Mouse (Mus musculus): ENCODE data around the gene Fry. TPM values are rescaled to one million over a fixed set of nuclear protein-coding genes. Genes with fewer than 3 reads are reported as not detected.
A peak's percentile ranks its signal among the peaks of the same experiment; 100 is the strongest.

Fry gene
- polyA plus RNA-seq, 1 experiment from 2014 or later: 5.5 TPM

DNA sequence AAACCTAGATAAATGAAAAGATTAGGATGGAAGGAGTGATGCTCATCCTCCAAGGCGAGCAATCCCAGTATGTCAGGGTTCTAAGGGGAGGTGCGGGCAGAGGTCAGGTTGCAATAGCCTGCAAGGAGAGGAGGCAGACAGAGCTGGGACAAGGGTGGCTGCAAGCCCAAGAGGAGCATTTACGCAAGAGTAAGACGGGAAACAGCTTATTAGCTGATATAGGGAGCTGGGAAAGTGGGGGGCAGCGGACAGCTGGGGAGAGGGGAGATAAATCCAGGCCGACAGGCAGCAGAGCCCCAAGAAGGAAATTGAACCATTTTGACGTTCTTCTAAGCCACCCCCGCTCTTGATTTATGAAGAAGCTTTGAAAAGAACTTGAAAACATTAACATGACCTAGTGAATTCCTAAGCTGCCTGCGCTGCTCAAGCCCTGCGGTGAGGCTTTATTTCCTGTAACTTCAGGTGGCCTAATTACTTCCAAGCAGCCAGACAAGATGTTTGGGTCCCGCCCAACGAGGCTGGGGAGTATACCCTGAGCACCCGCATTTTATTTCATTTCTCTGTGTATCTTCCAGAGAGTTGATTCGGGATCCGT, 291.1 kb downstream of the Fry start:
- no peak for ATAC-seq
- H3K4me3 ChIP-seq (ENCODE audit: low read depth, low read length): no peak overlapping the region
- no peak for TF ChIP-seq CTCF (IDR thresholded peaks at IDR 0.05; ENCODE audit: low read depth)
- no peaks in the 10 kb centered on the region; the same call in 1 of the 2 replicates for H3K36me3 ChIP-seq (ENCODE audit: control insufficient read depth, insufficient read depth)
- WGBS: 47% methylated on average over 15 of the region's 15 CpGs
- H3K9ac ChIP-seq (ENCODE audit: low read depth, low read length): no peak overlapping the region
- H3K27me3 ChIP-seq (replicated peaks; ENCODE audit: control insufficient read depth, insufficient read depth, low read length): no peaks in the 10 kb centered on the region
- H3K27ac ChIP-seq (ENCODE audit: low read depth, low read length): no peak overlapping the region
- H3K9me3 ChIP-seq (ENCODE audit: control insufficient read depth): 0 out of 2 replicates have a peak, but pooled peaks cover under 1% of the 10 kb centered on the region
- no peak overlapping the region for H3K4me2 ChIP-seq (replicated peaks; ENCODE audit: low read depth)
- H3K4me1 ChIP-seq (replicated peaks; ENCODE audit: control insufficient read depth, insufficient read depth, low read length): 0 out of 2 replicates have a peak, but pooled peaks cover 5% of the 10 kb centered on the region

DNA sequence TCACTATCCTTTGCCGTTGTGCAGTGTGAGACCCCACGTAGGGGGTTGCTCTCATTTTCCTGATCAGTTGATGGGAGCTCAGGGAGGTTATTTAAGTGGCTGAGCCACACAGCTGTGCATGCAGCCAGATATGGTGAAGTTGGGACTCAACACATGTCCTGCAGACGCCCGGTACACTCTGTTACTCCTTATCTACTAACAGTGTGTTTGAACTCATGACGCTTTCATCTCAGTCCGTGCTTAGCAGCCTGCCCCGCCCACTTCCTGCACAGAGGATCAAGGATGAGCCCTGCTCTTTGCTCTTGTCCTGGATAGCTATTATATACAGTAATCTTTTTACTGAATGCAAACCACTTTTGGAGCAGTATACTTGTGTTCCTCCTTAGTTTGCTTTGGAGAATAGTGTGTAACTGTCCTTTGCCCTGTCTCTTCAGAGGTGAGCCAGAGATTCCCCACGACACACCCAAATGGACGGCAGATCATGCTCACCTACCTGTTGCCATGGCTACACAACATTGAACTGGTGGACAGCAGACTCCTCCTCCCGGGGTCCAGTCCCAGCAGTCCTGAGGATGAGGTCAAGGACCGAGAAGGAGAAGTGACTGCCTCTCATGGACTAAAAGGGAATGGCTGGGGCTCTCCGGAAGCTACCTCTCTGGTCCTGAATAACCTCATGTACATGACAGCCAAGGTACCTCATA, 294.5 kb downstream of the Fry start:
- 56% methylated on average over 12 of the region's 12 CpGs for WGBS
- no peak for ATAC-seq
- no peaks in the 10 kb centered on the region for H3K27me3 ChIP-seq (replicated peaks; ENCODE audit: control insufficient read depth, insufficient read depth, low read length)

DNA sequence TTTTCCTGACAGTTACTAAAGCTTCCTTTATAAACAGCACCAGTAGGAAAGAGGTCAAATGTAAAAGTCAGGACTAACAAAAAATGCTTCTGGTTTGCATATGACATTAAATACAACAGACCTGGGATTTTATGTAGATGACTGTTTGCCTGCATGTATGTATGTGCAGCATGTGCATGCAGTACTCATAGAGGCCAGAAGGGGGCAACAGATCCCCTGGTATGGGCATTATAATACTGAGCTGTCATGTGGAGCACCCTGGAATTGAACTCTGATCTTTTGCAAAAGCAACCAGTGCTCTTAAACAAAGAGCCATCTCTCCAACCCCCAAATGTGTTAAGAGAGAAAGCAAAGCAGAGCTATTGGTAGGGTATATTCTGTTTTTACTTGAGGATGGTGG, 296.4 kb downstream of the Fry start:
- H3K27me3 ChIP-seq (replicated peaks; ENCODE audit: control insufficient read depth, insufficient read depth, low read length): no peaks in the 10 kb centered on the region
- no peaks in the 10 kb centered on the region; the same call in 1 of the 2 replicates for H3K36me3 ChIP-seq (ENCODE audit: control insufficient read depth, insufficient read depth)
- H3K4me1 ChIP-seq (replicated peaks; ENCODE audit: control insufficient read depth, insufficient read depth, low read length): 0 out of 2 replicates have a peak, but pooled peaks cover 2% of the 10 kb centered on the region
- no peak overlapping the region for H3K4me3 ChIP-seq (ENCODE audit: low read depth, low read length)
- 0 out of 2 replicates have a peak, but pooled peaks cover 9% of the 10 kb centered on the region for H3K9me3 ChIP-seq (ENCODE audit: control insufficient read depth)
- TF ChIP-seq CTCF (IDR thresholded peaks at IDR 0.05; ENCODE audit: low read depth): peak; percentile 27; the same call in 1 of the 2 replicates
- H3K9ac ChIP-seq (ENCODE audit: low read depth, low read length): no peak overlapping the region
- H3K4me2 ChIP-seq (replicated peaks; ENCODE audit: low read depth): no peak overlapping the region
- no peak for ATAC-seq
- H3K27ac ChIP-seq (ENCODE audit: low read depth, low read length): no peak overlapping the region

More for the DNA sequence above, 294.5 kb downstream of the Fry start:
- Histone ChIP-seq H3K36me3 (ENCODE audit: control insufficient read depth, insufficient read depth) (no peaks in the 10 kb centered on the region; the same call in 1 of the 2 replicates), H3K27ac (ENCODE audit: low read depth, low read length) (no peak overlapping the region), H3K4me3 (ENCODE audit: low read depth, low read length) (no peak overlapping the region), H3K9ac (ENCODE audit: low read depth, low read length) (no peak overlapping the region), H3K4me2 (replicated peaks; ENCODE audit: low read depth) (no peak overlapping the region), H3K9me3 (ENCODE audit: control insufficient read depth) (0 out of 2 replicates have a peak, but pooled peaks cover 9% of the 10 kb centered on the region), H3K4me1 (replicated peaks; ENCODE audit: control insufficient read depth, insufficient read depth, low read length) (0 out of 2 replicates have a peak, but pooled peaks cover 5% of the 10 kb centered on the region)
- no peak for TF ChIP-seq CTCF (IDR thresholded peaks at IDR 0.05; ENCODE audit: low read depth)

DNA sequence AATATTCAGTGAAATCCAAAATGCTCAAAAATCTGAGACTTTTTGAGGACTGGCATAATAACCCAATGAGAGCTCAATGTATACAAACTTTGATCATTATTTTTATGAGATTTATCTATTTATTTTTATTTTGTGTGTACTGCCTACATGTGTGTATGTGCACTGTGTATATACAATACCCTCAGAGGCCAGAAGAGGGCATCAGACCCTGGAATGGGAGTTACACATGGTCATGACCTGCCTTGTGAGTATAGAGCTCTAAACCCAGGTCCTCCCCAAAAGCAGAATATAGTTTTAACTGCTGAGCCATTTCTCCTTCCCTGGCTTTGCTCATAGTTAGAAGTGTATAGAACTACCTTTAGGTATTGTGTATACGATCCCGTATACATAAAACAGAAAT, 298.8 kb downstream of the Fry start:
- Histone ChIP-seq H3K4me3 (ENCODE audit: low read depth, low read length) (no peak overlapping the region), H3K9ac (ENCODE audit: low read depth, low read length) (no peak overlapping the region), H3K27ac (ENCODE audit: low read depth, low read length) (no peak overlapping the region), H3K27me3 (replicated peaks; ENCODE audit: control insufficient read depth, insufficient read depth, low read length) (no peaks in the 10 kb centered on the region), H3K4me2 (replicated peaks; ENCODE audit: low read depth) (no peak overlapping the region), H3K36me3 (ENCODE audit: control insufficient read depth, insufficient read depth) (no peaks in the 10 kb centered on the region; the same call in 1 of the 2 replicates), H3K9me3 (ENCODE audit: control insufficient read depth) (0 out of 2 replicates have a peak, but pooled peaks cover 9% of the 10 kb centered on the region), H3K4me1 (replicated peaks; ENCODE audit: control insufficient read depth, insufficient read depth, low read length) (0 out of 2 replicates have a peak, but pooled peaks cover 2% of the 10 kb centered on the region)
- WGBS: 90% methylated on average over 2 of the region's 2 CpGs
- no peak for ATAC-seq
- peak; percentile 12; the same call in 1 of the 2 replicates for TF ChIP-seq CTCF (IDR thresholded peaks at IDR 0.05; ENCODE audit: low read depth)

DNA sequence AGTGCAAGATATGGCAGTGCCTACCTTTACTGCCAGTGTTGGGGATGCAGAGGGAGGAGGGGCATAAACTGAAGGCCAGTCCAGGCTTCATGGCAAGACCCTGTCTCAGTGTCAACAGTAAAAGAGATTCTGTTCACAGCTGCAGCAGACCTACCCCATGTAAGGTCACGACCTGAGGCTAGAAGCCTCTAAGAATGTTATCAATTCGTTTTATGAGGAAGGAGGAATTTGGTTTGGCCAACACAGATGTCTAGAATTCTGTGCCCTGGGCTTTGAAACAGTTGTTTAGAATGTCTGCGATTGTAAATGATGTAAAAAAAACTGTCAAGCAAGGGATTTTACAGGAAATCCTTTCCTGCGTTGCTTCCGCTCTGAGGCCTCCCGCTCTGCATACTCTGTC, 299.6 kb downstream of the Fry start:
- Histone ChIP-seq H3K27me3 (replicated peaks; ENCODE audit: control insufficient read depth, insufficient read depth, low read length) (no peaks in the 10 kb centered on the region), H3K9ac (ENCODE audit: low read depth, low read length) (no peak overlapping the region), H3K27ac (ENCODE audit: low read depth, low read length) (no peak overlapping the region), H3K9me3 (ENCODE audit: control insufficient read depth) (0 out of 2 replicates have a peak, but pooled peaks cover 9% of the 10 kb centered on the region), H3K4me2 (replicated peaks; ENCODE audit: low read depth) (no peak overlapping the region), H3K4me3 (ENCODE audit: low read depth, low read length) (no peak overlapping the region), H3K4me1 (replicated peaks; ENCODE audit: control insufficient read depth, insufficient read depth, low read length) (no peaks in the 10 kb centered on the region), H3K36me3 (ENCODE audit: control insufficient read depth, insufficient read depth) (peaks cover 4% of the 10 kb centered on the region; the same call in 1 of the 2 replicates)
- WGBS: 29% methylated on average over 6 of the region's 6 CpGs
- ATAC-seq: no peak
- no peak for TF ChIP-seq CTCF (IDR thresholded peaks at IDR 0.05; ENCODE audit: low read depth)

DNA sequence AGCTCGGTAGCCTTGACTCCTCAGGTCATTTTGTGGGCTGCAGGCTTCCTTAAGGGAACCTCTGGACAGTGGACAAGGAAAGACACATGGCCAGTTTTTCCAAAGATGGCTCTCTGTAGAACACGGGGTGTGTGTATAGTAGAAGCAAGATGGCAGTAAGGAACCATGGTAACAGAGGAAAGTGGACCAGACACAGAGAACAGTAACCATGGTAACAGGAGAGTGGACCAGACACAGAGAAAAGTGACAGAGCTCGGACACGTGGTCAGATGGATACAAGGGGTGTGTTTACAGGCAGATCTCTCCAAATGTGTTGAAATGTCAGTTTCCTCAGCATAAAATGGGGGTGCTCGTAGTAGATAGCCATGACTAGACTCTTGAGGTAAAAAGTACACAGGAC, 306.6 kb downstream of the Fry start:
- H3K27ac ChIP-seq (ENCODE audit: low read depth, low read length): no peak overlapping the region
- H3K27me3 ChIP-seq (replicated peaks; ENCODE audit: control insufficient read depth, insufficient read depth, low read length): no peaks in the 10 kb centered on the region
- 80% methylated on average over 5 of the region's 5 CpGs for WGBS
- 0 out of 2 replicates have a peak, but pooled peaks cover 4% of the 10 kb centered on the region for H3K36me3 ChIP-seq (ENCODE audit: control insufficient read depth, insufficient read depth)
- no peak for ATAC-seq
- no peaks in the 10 kb centered on the region for H3K9me3 ChIP-seq (ENCODE audit: control insufficient read depth)
- no peak for TF ChIP-seq CTCF (IDR thresholded peaks at IDR 0.05; ENCODE audit: low read depth)
- no peaks in the 10 kb centered on the region for H3K4me1 ChIP-seq (replicated peaks; ENCODE audit: control insufficient read depth, insufficient read depth, low read length)
- H3K4me2 ChIP-seq (replicated peaks; ENCODE audit: low read depth): no peak overlapping the region
- no peak overlapping the region for H3K9ac ChIP-seq (ENCODE audit: low read depth, low read length)
- no peak overlapping the region for H3K4me3 ChIP-seq (ENCODE audit: low read depth, low read length)

Data from intestine, postnatal 0 days (tissue).